Mouse (Mus musculus): ENCODE results near the gene Olfr1512. TPM values are rescaled to one million over a fixed set of nuclear protein-coding genes. Genes with fewer than 3 reads are reported as not detected.
"Not testable (repeated sequence)": the region's sequence is repeated elsewhere in the genome, so short reads cannot be mapped to it uniquely, and the experiment has no call there.

The Olfr1512 gene
- total and polyA plus RNA-seq, 3 experiments, result 0.23 to 0.24 TPM; not detected in 1

- H3K4me3 ChIP-seq (ENCODE audit: control insufficient read depth in 1 of 2, insufficient read depth in 1 of 2, low read depth in 2 of 2, low read length in 2 of 2), result not testable (repeated sequence)
These were observed 11.3 kb upstream of the Olfr1512 start for GRCm38 (mm10) chr14:52390084-52390848.

GRCm38 (mm10) chr14:52368741-52369140, 10.2 kb downstream of the Olfr1512 start:
- Histone ChIP-seq H3K9me3 (replicated peaks; ENCODE audit: insufficient read depth, low read length) (no peaks in the 10 kb centered on the region), H3K79me2 (ENCODE audit: control insufficient read depth, insufficient read depth, low read length, poor library complexity) (no peaks in the 10 kb centered on the region), H3K4me3 (ENCODE audit: control insufficient read depth in 1 of 2, insufficient read depth in 1 of 2, low read depth in 2 of 2, low read length in 2 of 2) (no peak overlapping the region), H3K27me3 (ENCODE audit: control insufficient read depth in 1 of 2, insufficient read depth in 2 of 2, low read length in 2 of 2) (no peaks in the 10 kb centered on the region), H3K27ac (ENCODE audit: control insufficient read depth, low read depth, low read length) (no peak overlapping the region), H3K36me3 (ENCODE audit: control insufficient read depth in 1 of 2, insufficient read depth in 2 of 2, low read length in 2 of 2) (no peaks in the 10 kb centered on the region), H3K9ac (ENCODE audit: control insufficient read depth, low read depth, low read length, poor library complexity, severe bottlenecking) (no peak overlapping the region), H3K4me1 (ENCODE audit: control insufficient read depth in 1 of 2, insufficient read depth in 2 of 2, low read length in 2 of 2) (no peaks in the 10 kb centered on the region)
- no peak for DNase-seq (ENCODE audit: low read depth, low spot score)
- no peak for TF ChIP-seq ZC3H11A (IDR thresholded peaks at IDR 0.05; ENCODE audit: low read depth, low read length)
- no peak for TF ChIP-seq RCOR1 (IDR thresholded peaks at IDR 0.05; ENCODE audit: low read depth, low read length)
- TF ChIP-seq POLR2AphosphoS2 (IDR thresholded peaks at IDR 0.05; ENCODE audit: low read length), result no peak
- no peak for TF ChIP-seq BHLHE40 (IDR thresholded peaks at IDR 0.05; ENCODE audit: borderline replicate concordance, low read depth, low read length)
- no peak for TF ChIP-seq CHD1 (IDR thresholded peaks at IDR 0.05; ENCODE audit: low read depth, low read length)
- no peak for TF ChIP-seq ETS1 (IDR thresholded peaks at IDR 0.05; ENCODE audit: low read depth, low read length)
- no peak for TF ChIP-seq EP300 (IDR thresholded peaks at IDR 0.05; ENCODE audit: low read depth in 1 of 2, low read length in 2 of 2)
- no peak for TF ChIP-seq USF2 (IDR thresholded peaks at IDR 0.05; ENCODE audit: borderline replicate concordance in 1 of 2, insufficient read depth in 1 of 2, low read depth in 1 of 2, low read length in 2 of 2)

More at GRCm38 (mm10) chr14:52390084-52390848, 11.3 kb upstream of the Olfr1512 start:
- H3K36me3 ChIP-seq (ENCODE audit: control insufficient read depth in 1 of 2, insufficient read depth in 2 of 2, low read length in 2 of 2); H3K79me2 ChIP-seq (ENCODE audit: control insufficient read depth, insufficient read depth, low read length, poor library complexity); H3K9ac ChIP-seq (ENCODE audit: control insufficient read depth, low read depth, low read length, poor library complexity, severe bottlenecking); H3K27me3 ChIP-seq (ENCODE audit: control insufficient read depth in 1 of 2, insufficient read depth in 2 of 2, low read length in 2 of 2); H3K9me3 ChIP-seq (replicated peaks; ENCODE audit: insufficient read depth, low read length); H3K4me1 ChIP-seq (ENCODE audit: control insufficient read depth in 1 of 2, insufficient read depth in 2 of 2, low read length in 2 of 2); H3K27ac ChIP-seq (ENCODE audit: control insufficient read depth, low read depth, low read length); DNase-seq (ENCODE audit: low read depth, low spot score): not testable (repeated sequence)

- H3K4me1 ChIP-seq (ENCODE audit: control insufficient read depth in 1 of 2, insufficient read depth in 2 of 2, low read length in 2 of 2), result no peaks in the 10 kb centered on the region
- DNase-seq (ENCODE audit: low read depth, low spot score), result no peak
- no peaks in the 10 kb centered on the region for H3K9me3 ChIP-seq (replicated peaks; ENCODE audit: insufficient read depth, low read length)
- no peak within 1 kb of the TSS for H3K27ac ChIP-seq (ENCODE audit: control insufficient read depth, low read depth, low read length)
- peaks cover 2 to 4% of the 10 kb centered on the region in 2 experiments; a peak in 3 of 4 replicates for H3K27me3 ChIP-seq (ENCODE audit: control insufficient read depth in 1 of 2, insufficient read depth in 2 of 2, low read length in 2 of 2)
- no peak within 1 kb of the TSS for H3K4me3 ChIP-seq (ENCODE audit: control insufficient read depth in 1 of 2, insufficient read depth in 1 of 2, low read depth in 2 of 2, low read length in 2 of 2)
- no peaks in the 10 kb centered on the region for H3K79me2 ChIP-seq (ENCODE audit: control insufficient read depth, insufficient read depth, low read length, poor library complexity)
- H3K36me3 ChIP-seq (ENCODE audit: control insufficient read depth in 1 of 2, insufficient read depth in 2 of 2, low read length in 2 of 2), result no peaks in the 10 kb centered on the region
- TF ChIP-seq GABPA (IDR thresholded peaks at IDR 0.05; ENCODE audit: low read depth, low read length) (no peak), ZNF384 (IDR thresholded peaks at IDR 0.05; ENCODE audit: low read depth, low read length) (no peak), SIN3A (IDR thresholded peaks at IDR 0.05; ENCODE audit: low read length) (no peak), USF1 (IDR thresholded peaks at IDR 0.05; ENCODE audit: low read depth, low read length) (no peak), TAL1 (IDR thresholded peaks at IDR 0.05; ENCODE audit: low read length) (no peak), POLR2A (IDR thresholded peaks at IDR 0.05; ENCODE audit: control insufficient read depth in 1 of 2, insufficient read depth in 1 of 2, low read depth in 1 of 2, low read length in 2 of 2, poor library complexity in 1 of 2) (no peak), KAT2A (conservative IDR thresholded peaks at IDR 0.05; ENCODE audit: low read depth, low read length) (no peak), USF2 (IDR thresholded peaks at IDR 0.05; ENCODE audit: borderline replicate concordance in 1 of 2, insufficient read depth in 1 of 2, low read depth in 1 of 2, low read length in 2 of 2) (no peak), TCF12 (IDR thresholded peaks at IDR 0.05; ENCODE audit: low read depth, low read length) (no peak), MAZ (IDR thresholded peaks at IDR 0.05; ENCODE audit: low read depth, low read length) (no peak), NELFE (IDR thresholded peaks at IDR 0.05; ENCODE audit: low read depth, low read length) (no peak), MXI1 (IDR thresholded peaks at IDR 0.05; ENCODE audit: low read depth, low read length) (no peak), UBTF (IDR thresholded peaks at IDR 0.05; ENCODE audit: borderline replicate concordance, insufficient read depth, low read depth, low read length) (no peak), ZC3H11A (IDR thresholded peaks at IDR 0.05; ENCODE audit: low read depth, low read length) (no peak), EP300 (IDR thresholded peaks at IDR 0.05; ENCODE audit: low read depth in 1 of 2, low read length in 2 of 2) (no peak), BHLHE40 (IDR thresholded peaks at IDR 0.05; ENCODE audit: borderline replicate concordance, low read depth, low read length) (no peak), MYB (IDR thresholded peaks at IDR 0.05; ENCODE audit: low read depth, low read length) (no peak), GATA1 (IDR thresholded peaks at IDR 0.05; ENCODE audit: low read depth, low read length) (no peak), CHD1 (IDR thresholded peaks at IDR 0.05; ENCODE audit: low read depth, low read length) (no peak)
- no peak within 1 kb of the TSS for H3K9ac ChIP-seq (ENCODE audit: control insufficient read depth, low read depth, low read length, poor library complexity, severe bottlenecking)
These were observed 22.7 kb downstream of the Olfr1512 start, which contains the start of gene Olfr1513 for GRCm38 (mm10) chr14:52356308-52356707. Gene Olfr1513, minus strand, starts transcription at chr14:52356408.
